Mouse (Mus musculus): Measurements from ENCODE around the gene Ddx31. TPM values are rescaled to one million over a fixed set of nuclear protein-coding genes. Genes with fewer than 3 reads are reported as not detected.

The Ddx31 gene
- polyA plus RNA-seq, 1 experiment from 2014 or later = 20.9 TPM

Other genes with a start within 250 kb of the Ddx31 start
- gene Gfi1b, start 218.4 kb upstream of the Ddx31 start, polyA plus RNA-seq (2016; fragmentation: Nextera tagmentation; extraction: Ambion mirVana) = 4.7 and 5.4 TPM in 2 replicates
- gene Tsc1, start 199.2 kb upstream of the Ddx31 start, polyA plus RNA-seq (2016; fragmentation: Nextera tagmentation; extraction: Ambion mirVana) = 22.9 and 26.5 TPM in 2 replicates
- 2.7 and 3.3 TPM in 2 replicates for gene Spaca9, start 140.7 kb upstream of the Ddx31 start, polyA plus RNA-seq (2016; fragmentation: Nextera tagmentation; extraction: Ambion mirVana)
- 0.68 and 0.69 TPM in 2 replicates for gene Ak8, start 140.2 kb upstream of the Ddx31 start, polyA plus RNA-seq (2016; fragmentation: Nextera tagmentation; extraction: Ambion mirVana)
- gene Gtf3c4, start within 50 bp of the Ddx31 start, polyA plus RNA-seq (2016; fragmentation: Nextera tagmentation; extraction: Ambion mirVana) = 22.7 and 24.4 TPM in 2 replicates
- gene Barhl1, start 76.3 kb downstream of the Ddx31 start, polyA plus RNA-seq (2016; fragmentation: Nextera tagmentation; extraction: Ambion mirVana) = 0.17 and 0.74 TPM in 2 replicates
- gene Cfap77, start 214.7 kb downstream of the Ddx31 start, polyA plus RNA-seq (2016; fragmentation: Nextera tagmentation; extraction: Ambion mirVana) = 0.67 and 0.74 TPM in 2 replicates
- gene Ttf1, start 219.9 kb downstream of the Ddx31 start, polyA plus RNA-seq (2016; fragmentation: Nextera tagmentation; extraction: Ambion mirVana) = 11.4 and 13.6 TPM in 2 replicates